Mouse (Mus musculus): Measurements from ENCODE around the gene Stk38l.

- TF ChIP-seq CTCF (IDR thresholded peaks at IDR 0.05; ENCODE audit: borderline replicate concordance, extremely low read depth, insufficient read depth, insufficient read length) (no peak), POLR2A (IDR thresholded peaks at IDR 0.05; ENCODE audit: borderline replicate concordance, extremely low read depth, insufficient read depth, insufficient read length, poor library complexity, severe bottlenecking) (no peak)
Observed at GRCm38 (mm10) chr6:146676904-146677303, 47.9 kb upstream of the Stk38l start.

Data from brain, embryonic 14.5 days (tissue).